Mouse (Mus musculus): ENCODE measurements around the gene Aldh4a1. TPM values are rescaled to one million over a fixed set of nuclear protein-coding genes. Genes with fewer than 3 reads are reported as not detected.

Gene Aldh4a1
- total RNA-seq (2021) = 10 to 100 TPM; 73.7 to 76.3 TPM

- intact Hi-C loops (cut with DNase I) = loop anchor here (2.0 kb wide), 1 partner anchor 48 kb away; no protein-coding TSS in a partner anchor
- peak; percentile 82 to 89 for DNase-seq
Observed at GRCm38 (mm10) chr4:139622373-139623282, at the start of gene Aldh4a1. Gene Aldh4a1 (plus strand): TSS chr4:139622866.

GRCm38 (mm10) chr4:139572928-139573512, 49.6 kb upstream of the Aldh4a1 start:
- intact Hi-C loops (cut with DNase I) = no loop called here
- no peak for DNase-seq

GRCm38 (mm10) chr4:139574156-139574798, 48.4 kb upstream of the Aldh4a1 start:
- intact Hi-C loops (cut with DNase I) = loop anchor here (2.0 kb wide), 3 partner anchors 37 to 103 kb away; partner anchors contain the start of gene Aldh4a1
- peak; percentile 98 to 99 for DNase-seq

GRCm38 (mm10) chr4:139574799-139575672, 47.6 kb upstream of the Aldh4a1 start:
- peak in 1 of 2 experiments; percentile 47 for DNase-seq
- intact Hi-C loops (cut with DNase I) = loop anchor here (2.0 kb wide), 3 partner anchors 36 to 104 kb away; partner anchors contain the start of gene Aldh4a1

- intact Hi-C loops (cut with DNase I) = loop anchor here (1.0 to 2.0 kb wide), 4 partner anchors 23 to 105 kb away; partner anchors contain the start of gene Aldh4a1
- no peak for DNase-seq
Observed at GRCm38 (mm10) chr4:139575673-139576003, 47.0 kb upstream of the Aldh4a1 start.

GRCm38 (mm10) chr4:139576251-139576880, 46.3 kb upstream of the Aldh4a1 start:
- DNase-seq = peak in 1 of 2 experiments; percentile 7
- intact Hi-C loops (cut with DNase I) = loop anchor here (1.0 kb wide), 1 partner anchor 22 kb away; no protein-coding TSS in a partner anchor

GRCm38 (mm10) chr4:139577006-139577405, 45.7 kb upstream of the Aldh4a1 start:
- no peak for DNase-seq
- intact Hi-C loops (cut with DNase I) = no loop called here

- intact Hi-C loops (cut with DNase I) = no loop called here
- no peak for DNase-seq
Observed at GRCm38 (mm10) chr4:139578389-139578788, 44.3 kb upstream of the Aldh4a1 start.

- peak in 1 of 2 experiments; percentile 17 for DNase-seq
- intact Hi-C loops (cut with DNase I) = no loop called here
Observed at GRCm38 (mm10) chr4:139579003-139579402, 43.7 kb upstream of the Aldh4a1 start.

GRCm38 (mm10) chr4:139579466-139579865, 43.2 kb upstream of the Aldh4a1 start:
- DNase-seq = peak in 1 of 2 experiments; percentile 8
- intact Hi-C loops (cut with DNase I) = no loop called here

GRCm38 (mm10) chr4:139580663-139581336, 41.9 kb upstream of the Aldh4a1 start:
- intact Hi-C loops (cut with DNase I) = no loop called here
- DNase-seq = peak; percentile 45 to 61

- DNase-seq = peak; percentile 48 to 58
- intact Hi-C loops (cut with DNase I) = no loop called here
Observed at GRCm38 (mm10) chr4:139581427-139582051, 41.1 kb upstream of the Aldh4a1 start.

GRCm38 (mm10) chr4:139582346-139582745, 40.3 kb upstream of the Aldh4a1 start:
- intact Hi-C loops (cut with DNase I) = no loop called here
- no peak for DNase-seq

GRCm38 (mm10) chr4:139582903-139583302, 39.8 kb upstream of the Aldh4a1 start:
- DNase-seq = no peak
- intact Hi-C loops (cut with DNase I) = no loop called here

GRCm38 (mm10) chr4:139583629-139584245, 38.9 kb upstream of the Aldh4a1 start:
- DNase-seq = peak in 1 of 2 experiments; percentile 2
- intact Hi-C loops (cut with DNase I) = no loop called here

GRCm38 (mm10) chr4:139584704-139585103, 38.0 kb upstream of the Aldh4a1 start:
- peak in 1 of 2 experiments; percentile 3 for DNase-seq
- intact Hi-C loops (cut with DNase I) = no loop called here

GRCm38 (mm10) chr4:139585713-139586112, 37.0 kb upstream of the Aldh4a1 start:
- DNase-seq = peak in 1 of 2 experiments; percentile 10
- intact Hi-C loops (cut with DNase I) = no loop called here

GRCm38 (mm10) chr4:139587370-139587769, 35.3 kb upstream of the Aldh4a1 start:
- intact Hi-C loops (cut with DNase I) = no loop called here
- peak; percentile 32 to 43 for DNase-seq
